Mouse (Mus musculus) stomach, embryonic 14.5 days (tissue): ENCODE results near the gene Emilin2. TPM values are rescaled to one million over a fixed set of nuclear protein-coding genes. Genes with fewer than 3 reads are reported as not detected.

Experiments used
- ATAC-seq: fragments of 200-750 bp; cut with Nextera tagmentation; 2 replicates; pipeline ENCODE4 v1.8.0; 2017; ENCODE audit warnings: low read depth, moderate TSS enrichment; ENCODE audit not compliant: insufficient number of reproducible peaks, insufficient read depth, low FRiP score
- H3K27ac ChIP-seq: fragments of 300-500 bp; sonication (generic); 2 replicates; pipeline ENCODE4 v1.5.1; 2014; ENCODE audit warnings: mild to moderate bottlenecking, low read length, moderate library complexity, mixed read lengths
- H3K27me3 ChIP-seq: fragments of 300-500 bp; sonication (generic); 2 replicates; pipeline ENCODE4 v1.6.1; 2014; ENCODE audit warnings: low read length, control low read depth, mixed read lengths; ENCODE audit not compliant: control insufficient read depth, insufficient read depth
- H3K36me3 ChIP-seq: fragments of 300-500 bp; sonication (generic); 2 replicates; pipeline ENCODE4 v1.6.1; 2014; ENCODE audit warnings: mild to moderate bottlenecking, control low read depth, low read length, moderate library complexity, mixed read lengths; ENCODE audit not compliant: control insufficient read depth, insufficient read depth
- H3K4me1 ChIP-seq: fragments of 300-500 bp; sonication (generic); 2 replicates; pipeline ENCODE4 v1.6.1; 2014; ENCODE audit warnings: low read length, control low read depth, mixed read lengths; ENCODE audit not compliant: control insufficient read depth, insufficient read depth
- H3K4me2 ChIP-seq: fragments of 300-500 bp; sonication (generic); replicated peaks from 2 replicates; pipeline ENCODE4 v1.6.1; 2014; ENCODE audit warnings: low read depth, low read length, control low read depth
- H3K4me3 ChIP-seq: fragments of 300-500 bp; sonication (generic); 2 replicates; pipeline ENCODE4 v1.5.1; 2014; ENCODE audit warnings: low read depth, low read length, control low read depth
- H3K9ac ChIP-seq: fragments of 300-500 bp; sonication (generic); replicated peaks from 2 replicates; pipeline ENCODE4 v1.6.1; 2014; ENCODE audit warnings: low read depth, mild to moderate bottlenecking, control low read depth, low read length, moderate library complexity, mixed read lengths
- H3K9me3 ChIP-seq: fragments of 300-500 bp; sonication (generic); 2 replicates; pipeline ENCODE4 v1.6.1; 2016; ENCODE audit warnings: low read depth, low read length, control low read depth; ENCODE audit not compliant: control insufficient read depth
- WGBS: fragments of 180-500 bp; shearing (Covaris S2); extraction: QIAGEN DNeasy Blood & Tissue Kit; methylation state at CpG from one replicate; pipeline ENCODE4 v1.1.7; 2014; 5-methylcytosine and 5-hydroxymethylcytosine counted together
- polyA plus RNA-seq: library from polyadenylated mRNA; unstranded; fragments of >200 nt; fragmentation: Nextera tagmentation; extraction: Ambion mirVana; gene quantifications from 2 replicates; pipeline ENCODE4 v1.2.1, GENCODE M21; 2014

Gene Emilin2
- polyA plus RNA-seq, 1 experiment from 2014 or later, result 1.5 TPM

DNA sequence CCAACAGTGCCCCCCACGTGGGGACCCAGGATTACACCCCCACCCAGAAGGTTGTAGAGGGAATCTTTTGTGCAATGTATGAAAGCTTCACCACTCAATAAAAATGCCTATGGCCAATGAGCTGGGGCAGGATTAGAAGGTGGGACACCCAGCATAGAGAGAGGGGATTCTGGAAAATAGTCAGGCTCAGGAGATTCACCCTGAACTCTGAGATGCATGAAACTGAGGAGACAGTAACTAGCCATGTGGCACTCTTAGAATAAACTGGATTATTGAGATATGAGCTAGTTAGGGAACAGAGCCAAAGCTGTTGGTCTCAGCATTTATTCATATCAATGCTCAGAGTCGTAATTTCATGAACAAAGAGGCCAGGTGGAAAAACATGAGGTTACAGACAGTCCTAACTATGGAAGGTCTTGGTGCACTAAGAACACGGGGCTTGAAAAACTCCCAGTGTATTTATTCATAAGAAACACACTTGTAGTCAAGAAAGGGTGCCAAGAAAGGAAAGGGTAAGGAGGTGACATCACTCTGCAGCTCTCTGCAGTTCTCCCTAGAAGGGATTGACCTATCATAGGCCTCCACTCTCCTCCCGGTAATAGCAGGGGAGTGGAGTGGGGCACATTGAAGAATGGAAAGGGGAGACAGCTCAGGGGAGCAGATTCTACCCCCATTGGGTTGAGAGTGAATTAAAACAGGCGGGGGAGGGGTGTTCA, 46.3 kb downstream of the Emilin2 start:
- Histone ChIP-seq H3K9me3 (no peaks in the 10 kb centered on the region), H3K36me3 (no peaks in the 10 kb centered on the region), H3K27me3 (no peaks in the 10 kb centered on the region), H3K27ac (no peak overlapping the region), H3K4me1 (no peaks in the 10 kb centered on the region), H3K4me2 (no peak overlapping the region), H3K9ac (no peak overlapping the region), H3K4me3 (no peak overlapping the region)
- ATAC-seq, result no peak
- WGBS, result 64% methylated on average over 5 of the region's 5 CpGs

DNA sequence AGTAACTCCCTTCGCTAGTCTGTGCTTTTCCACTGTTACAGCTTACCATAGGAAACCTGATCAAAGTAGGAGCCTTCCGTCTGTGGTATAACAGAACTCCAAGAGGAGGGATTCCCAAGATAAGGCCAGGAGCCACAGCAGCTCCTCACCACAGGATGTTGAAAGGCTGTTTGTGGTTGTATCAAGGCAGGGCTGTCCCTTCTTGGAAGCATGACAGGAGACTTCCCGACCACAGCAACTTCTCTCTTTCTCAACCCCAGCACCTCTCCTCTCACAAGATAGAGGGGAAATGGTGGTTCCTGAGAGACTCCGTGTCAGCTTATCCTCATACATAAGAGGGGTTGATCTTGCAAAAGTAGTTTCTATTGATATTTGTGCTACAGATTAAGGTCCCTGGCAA, 47.0 kb downstream of the Emilin2 start:
- no peak overlapping the region for H3K27ac ChIP-seq
- no peak overlapping the region for H3K9ac ChIP-seq
- no peaks in the 10 kb centered on the region for H3K36me3 ChIP-seq
- H3K4me3 ChIP-seq, result no peak overlapping the region
- H3K4me2 ChIP-seq, result no peak overlapping the region
- no peak for ATAC-seq
- 73% methylated on average over 4 of the region's 4 CpGs for WGBS
- H3K4me1 ChIP-seq, result no peaks in the 10 kb centered on the region
- H3K27me3 ChIP-seq, result no peaks in the 10 kb centered on the region
- no peaks in the 10 kb centered on the region for H3K9me3 ChIP-seq

DNA sequence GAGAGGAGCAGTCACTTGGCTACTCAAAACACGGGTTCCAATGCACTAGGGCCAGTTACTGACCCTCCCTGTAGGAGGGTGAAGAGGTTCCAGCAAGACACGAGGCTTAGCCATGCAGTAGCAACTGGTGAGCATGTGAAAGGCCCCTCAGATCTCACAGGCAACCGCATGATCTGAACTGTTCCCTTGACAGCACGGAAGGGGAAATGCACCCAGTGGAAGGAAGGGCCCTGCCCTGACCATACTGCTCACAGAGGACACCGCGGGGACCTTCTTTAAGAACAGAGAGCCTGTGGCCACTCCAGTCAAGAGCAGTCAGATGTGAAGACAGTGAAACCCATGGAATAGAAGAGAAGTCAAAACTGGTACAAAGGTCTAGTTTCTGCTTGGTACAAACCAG, 48.6 kb downstream of the Emilin2 start:
- Histone ChIP-seq H3K9ac (no peak overlapping the region), H3K4me1 (no peaks in the 10 kb centered on the region), H3K27me3 (no peaks in the 10 kb centered on the region), H3K27ac (no peak overlapping the region), H3K4me2 (no peak overlapping the region), H3K36me3 (no peaks in the 10 kb centered on the region), H3K9me3 (no peaks in the 10 kb centered on the region), H3K4me3 (no peak overlapping the region)
- no peak for ATAC-seq
- WGBS, result 79% methylated on average over 6 of the region's 6 CpGs

DNA sequence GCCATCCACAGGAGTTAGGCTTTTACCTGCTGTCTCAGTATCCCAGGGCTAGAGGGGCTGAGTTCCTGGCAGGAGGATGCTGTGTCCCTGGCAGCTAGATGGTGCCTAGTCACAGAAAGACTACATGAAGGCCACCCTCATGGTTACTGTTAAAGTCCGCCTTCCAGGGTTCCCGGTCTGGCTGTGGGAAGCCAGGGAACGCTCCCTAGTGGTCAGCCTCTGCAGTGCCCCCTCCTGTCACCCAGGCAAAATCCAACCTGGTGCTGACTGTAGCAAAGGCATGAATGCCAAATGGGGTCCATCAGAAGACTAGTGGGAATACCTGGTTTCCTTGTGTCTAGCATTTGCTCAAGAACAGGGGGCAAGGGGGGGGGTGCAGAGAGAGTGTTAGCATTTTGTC, 51.1 kb downstream of the Emilin2 start:
- no peak overlapping the region for H3K4me2 ChIP-seq
- no peaks in the 10 kb centered on the region for H3K9me3 ChIP-seq
- 57% methylated on average over 3 of the region's 3 CpGs for whole genome bisulfite sequencing
- H3K9ac ChIP-seq, result no peak overlapping the region
- no peak overlapping the region for H3K4me3 ChIP-seq
- H3K4me1 ChIP-seq, result no peaks in the 10 kb centered on the region
- no peaks in the 10 kb centered on the region for H3K36me3 ChIP-seq
- no peaks in the 10 kb centered on the region for H3K27me3 ChIP-seq
- no peak; the same call in 1 of the 2 replicates for ATAC-seq
- no peak overlapping the region for H3K27ac ChIP-seq

DNA sequence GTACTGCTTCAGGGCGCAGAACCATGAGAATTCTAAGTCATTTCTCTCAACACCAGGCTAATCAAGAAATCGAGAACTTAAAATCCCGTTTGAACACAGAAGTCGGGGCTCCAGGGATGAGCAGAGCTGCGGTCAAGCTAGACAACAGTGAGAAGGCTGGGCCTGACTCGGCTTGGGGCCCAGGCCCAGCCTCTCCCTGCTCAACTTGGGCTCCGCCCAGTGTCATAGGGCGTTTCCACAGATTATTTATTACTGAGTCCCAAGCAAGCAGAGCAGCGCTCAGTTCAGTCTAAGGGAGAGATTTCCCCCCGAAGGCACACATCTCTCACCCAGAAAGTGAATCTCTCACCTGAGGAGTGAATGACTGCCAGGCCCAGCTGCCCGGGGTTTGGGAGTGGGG, 52.1 kb downstream of the Emilin2 start:
- peak; percentile 66; the same call in 1 of the 2 replicates for ATAC-seq
- Histone ChIP-seq H3K9me3 (no peaks in the 10 kb centered on the region), H3K4me3 (no peak overlapping the region), H3K4me2 (no peak overlapping the region), H3K27ac (no peak overlapping the region), H3K4me1 (no peaks in the 10 kb centered on the region), H3K27me3 (no peaks in the 10 kb centered on the region), H3K9ac (no peak overlapping the region), H3K36me3 (no peaks in the 10 kb centered on the region)
- 45% methylated on average over 11 of the region's 11 CpGs for WGBS

DNA sequence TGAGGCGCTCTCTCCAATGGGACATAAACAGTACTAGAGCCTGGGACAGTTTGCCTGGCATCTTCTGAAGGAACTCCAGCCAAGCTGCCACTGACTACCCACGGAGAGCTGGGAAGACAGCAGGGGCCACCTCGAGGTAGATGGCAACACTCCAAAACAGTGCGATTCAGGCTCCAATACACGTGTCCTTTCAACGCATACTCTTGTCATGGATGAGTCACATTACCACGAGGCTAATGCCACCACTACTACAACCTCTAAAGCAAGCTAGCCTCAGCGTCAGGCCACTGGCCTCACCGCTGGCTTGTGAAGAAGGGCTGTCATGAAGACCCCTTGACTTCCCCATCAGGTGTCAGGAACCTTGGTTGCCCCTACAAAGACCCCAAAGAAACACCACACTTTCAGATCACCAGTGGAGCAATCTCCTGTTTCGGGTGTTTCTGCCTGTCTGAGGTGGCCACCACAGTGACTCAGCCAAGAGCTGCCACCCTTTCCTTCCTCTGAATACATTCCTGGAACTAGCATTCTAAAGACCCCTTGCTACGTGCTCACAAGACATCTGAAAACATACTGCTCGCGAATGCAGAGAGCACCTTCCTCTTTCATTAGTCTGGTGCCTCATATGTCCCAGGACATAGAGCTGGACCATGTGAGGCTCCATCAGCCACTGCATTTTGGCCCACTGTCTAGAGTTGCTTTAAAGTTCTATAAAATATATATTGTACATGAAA, 54.8 kb downstream of the Emilin2 start:
- H3K36me3 ChIP-seq, result no peaks in the 10 kb centered on the region

DNA sequence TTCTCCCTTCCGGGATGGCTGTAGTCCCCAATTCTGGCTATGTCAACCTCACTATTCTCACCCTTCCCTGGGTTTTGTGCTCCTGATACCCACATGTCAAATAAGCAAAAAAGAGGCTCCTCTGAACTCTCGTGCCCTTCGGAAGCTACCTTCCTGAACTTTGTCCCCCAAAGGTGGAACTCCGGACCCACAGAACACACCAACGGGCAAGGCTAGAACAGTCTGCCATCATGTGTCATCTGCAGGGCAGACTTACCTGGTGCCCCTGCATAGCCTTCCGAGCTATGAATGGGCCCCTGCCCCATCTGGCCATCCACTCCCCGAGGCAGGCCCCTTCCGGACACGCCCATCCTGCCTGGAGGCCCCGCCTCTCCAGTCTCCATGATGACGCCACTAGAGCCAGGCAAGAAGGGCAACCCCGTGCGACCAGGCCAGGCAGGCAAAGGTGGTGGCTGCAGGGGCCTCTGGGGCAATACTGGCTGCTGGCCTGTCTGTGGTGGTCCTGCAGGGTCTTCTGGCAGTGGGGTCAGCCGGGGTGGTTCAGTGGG, 55.6 kb downstream of the Emilin2 start:
- H3K36me3 ChIP-seq, result no peaks in the 10 kb centered on the region
- H3K27me3 ChIP-seq, result no peaks in the 10 kb centered on the region
- no peaks in the 10 kb centered on the region for H3K9me3 ChIP-seq
- 80% methylated on average over 14 of the region's 14 CpGs for WGBS
- no peak for ATAC-seq
- no peak overlapping the region for H3K4me2 ChIP-seq
- H3K4me3 ChIP-seq, result no peak overlapping the region
- no peak overlapping the region for H3K27ac ChIP-seq
- 0 out of 2 replicates have a peak, but pooled peaks cover 3% of the 10 kb centered on the region for H3K4me1 ChIP-seq
- no peak overlapping the region for H3K9ac ChIP-seq

More for the DNA sequence above, 54.8 kb downstream of the Emilin2 start:
- no peak for ATAC-seq
- no peak overlapping the region for H3K27ac ChIP-seq
- no peaks in the 10 kb centered on the region for H3K27me3 ChIP-seq
- H3K9me3 ChIP-seq, result no peaks in the 10 kb centered on the region
- no peaks in the 10 kb centered on the region for H3K4me1 ChIP-seq
- WGBS, result 83% methylated on average over 13 of the region's 13 CpGs
- no peak overlapping the region for H3K4me3 ChIP-seq
- no peak overlapping the region for H3K9ac ChIP-seq
- no peak overlapping the region for H3K4me2 ChIP-seq

DNA sequence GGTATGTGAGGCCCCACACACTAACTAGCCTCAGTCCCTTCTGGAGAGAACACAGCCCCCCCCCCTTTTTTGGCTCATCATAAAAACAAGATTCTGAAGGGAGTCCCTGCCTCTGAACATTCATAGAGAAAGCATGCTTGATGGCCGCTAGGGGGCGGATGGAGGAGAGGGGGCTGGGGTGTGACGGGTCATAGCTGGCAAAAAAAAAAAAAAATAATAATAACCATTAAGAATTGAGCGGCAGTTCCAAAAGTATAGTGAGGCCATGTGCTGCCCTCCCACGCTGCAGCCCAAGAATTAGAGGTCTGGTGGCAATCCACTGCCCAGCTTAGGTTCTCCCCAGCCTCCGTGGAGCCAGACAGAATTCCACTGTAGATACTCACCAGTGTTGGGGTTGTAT, 57.0 kb downstream of the Emilin2 start:
- no peaks in the 10 kb centered on the region for H3K9me3 ChIP-seq
- H3K27me3 ChIP-seq, result no peaks in the 10 kb centered on the region
- H3K27ac ChIP-seq, result no peak overlapping the region
- no peak overlapping the region for H3K4me2 ChIP-seq
- no peak overlapping the region for H3K9ac ChIP-seq
- ATAC-seq, result no peak
- no peak overlapping the region for H3K4me3 ChIP-seq
- 0 out of 2 replicates have a peak, but pooled peaks cover 3% of the 10 kb centered on the region for H3K4me1 ChIP-seq
- H3K36me3 ChIP-seq, result no peaks in the 10 kb centered on the region; the same call in 1 of the 2 replicates
- WGBS, result 54% methylated on average over 6 of the region's 6 CpGs
